Mouse (Mus musculus) stomach, embryonic 16.5 days (tissue): ENCODE measurements around the gene Adcy10. TPM values are rescaled to one million over a fixed set of nuclear protein-coding genes. Genes with fewer than 3 reads are reported as not detected.

Source experiments
- ATAC-seq: fragments of 200-750 bp; cut with Nextera tagmentation; 2 replicates; pipeline ENCODE4 v1.8.0; 2017; ENCODE audit warnings: moderate number of reproducible peaks, moderate TSS enrichment; ENCODE audit not compliant: insufficient read depth, low FRiP score
- H3K27ac ChIP-seq: fragments of 300-500 bp; sonication (generic); 2 replicates; pipeline ENCODE4 v1.5.1; 2014; ENCODE audit warnings: low read length
- H3K27me3 ChIP-seq: fragments of 300-500 bp; sonication (generic); 2 replicates; pipeline ENCODE4 v1.6.1; 2014; ENCODE audit warnings: low read length, control low read depth, mixed read lengths; ENCODE audit not compliant: control insufficient read depth, insufficient read depth
- H3K36me3 ChIP-seq: fragments of 300-500 bp; sonication (generic); 2 replicates; pipeline ENCODE4 v1.6.1; 2014; ENCODE audit warnings: low read length; ENCODE audit not compliant: control insufficient read depth, insufficient read depth
- H3K4me1 ChIP-seq: fragments of 300-500 bp; sonication (generic); 2 replicates; pipeline ENCODE4 v1.6.1; 2014; ENCODE audit warnings: low read length, control low read depth, mixed read lengths; ENCODE audit not compliant: control insufficient read depth, insufficient read depth
- H3K4me2 ChIP-seq: fragments of 300-500 bp; sonication (generic); 2 replicates; pipeline ENCODE4 v1.6.1; 2014; ENCODE audit warnings: low read depth, low read length, mixed read lengths
- H3K4me3 ChIP-seq: fragments of 300-500 bp; sonication (generic); replicated peaks from 2 replicates; pipeline ENCODE4 v1.5.1; 2014; ENCODE audit warnings: mild to moderate bottlenecking, low read length
- H3K9ac ChIP-seq: fragments of 300-500 bp; sonication (generic); 2 replicates; pipeline ENCODE4 v1.6.1; 2014; ENCODE audit warnings: low read length
- H3K9me3 ChIP-seq: fragments of 300-500 bp; sonication (generic); replicated peaks from 2 replicates; pipeline ENCODE4 v1.6.1; 2016; ENCODE audit warnings: low read length, control low read depth; ENCODE audit not compliant: control insufficient read depth
- WGBS: fragments of 180-500 bp; shearing (Covaris S2); extraction: QIAGEN DNeasy Blood & Tissue Kit; methylation state at CpG from one replicate; pipeline ENCODE4 v1.1.7; 2014; 5-methylcytosine and 5-hydroxymethylcytosine counted together
- polyA plus RNA-seq: library from polyadenylated mRNA; unstranded; fragments of >200 nt; fragmentation: Nextera tagmentation; extraction: Ambion mirVana; gene quantifications from 2 replicates; pipeline ENCODE4 v1.2.1, GENCODE M21; 2015

Gene Adcy10
- polyA plus RNA-seq, 1 experiment from 2014 or later: 0.04 TPM

- no peaks in the 10 kb centered on the region for H3K27me3 ChIP-seq
- peaks cover 11% of the 10 kb centered on the region for H3K4me1 ChIP-seq
- no peak overlapping the region for H3K9ac ChIP-seq
- no peak for ATAC-seq
- H3K4me2 ChIP-seq: no peak overlapping the region
- H3K4me3 ChIP-seq: no peak overlapping the region
- no peaks in the 10 kb centered on the region for H3K9me3 ChIP-seq
- WGBS: 91% methylated on average over 3 of the region's 3 CpGs
- H3K27ac ChIP-seq: no peak overlapping the region
- H3K36me3 ChIP-seq: peaks cover 23% of the 10 kb centered on the region
Observed at GRCm38 (mm10) chr1:165605108-165605507, 120.1 kb downstream of the Adcy10 start.

GRCm38 (mm10) chr1:165605774-165606173, 120.8 kb downstream of the Adcy10 start:
- no peak overlapping the region for H3K27ac ChIP-seq
- H3K27me3 ChIP-seq: no peaks in the 10 kb centered on the region
- no peak overlapping the region for H3K4me3 ChIP-seq
- no peak overlapping the region for H3K9ac ChIP-seq
- WGBS: 72% methylated on average over 6 of the region's 6 CpGs
- no peak for ATAC-seq
- H3K36me3 ChIP-seq: peaks cover 22% of the 10 kb centered on the region
- H3K9me3 ChIP-seq: no peaks in the 10 kb centered on the region
- H3K4me1 ChIP-seq: peaks cover 17% of the 10 kb centered on the region
- no peak overlapping the region for H3K4me2 ChIP-seq

- H3K36me3 ChIP-seq: peaks cover 14% of the 10 kb centered on the region
- H3K27ac ChIP-seq: no peak overlapping the region
- WGBS: 49% methylated on average over 4 of the region's 4 CpGs
- peaks cover 21% of the 10 kb centered on the region for H3K4me1 ChIP-seq
- ATAC-seq: no peak
- H3K9ac ChIP-seq: no peak overlapping the region
- H3K4me2 ChIP-seq: no peak overlapping the region
- H3K9me3 ChIP-seq: no peaks in the 10 kb centered on the region
- H3K4me3 ChIP-seq: no peak overlapping the region
- H3K27me3 ChIP-seq: no peaks in the 10 kb centered on the region
Observed at GRCm38 (mm10) chr1:165608904-165609303, 123.9 kb downstream of the Adcy10 start.

GRCm38 (mm10) chr1:165609495-165610320, 124.7 kb downstream of the Adcy10 start:
- no peak overlapping the region for H3K9ac ChIP-seq
- no peak; the same call in 1 of the 2 replicates for ATAC-seq
- H3K36me3 ChIP-seq: peaks cover 14% of the 10 kb centered on the region
- no peaks in the 10 kb centered on the region for H3K27me3 ChIP-seq
- no peak overlapping the region for H3K4me2 ChIP-seq
- H3K4me1 ChIP-seq: peaks cover 21% of the 10 kb centered on the region
- peak overlapping the region; percentile 53 for H3K27ac ChIP-seq
- no peaks in the 10 kb centered on the region for H3K9me3 ChIP-seq
- H3K4me3 ChIP-seq: no peak overlapping the region
- WGBS: 41% methylated on average over 7 of the region's 7 CpGs

GRCm38 (mm10) chr1:165610321-165610999, 125.5 kb downstream of the Adcy10 start:
- Histone ChIP-seq H3K36me3 (peaks cover 14% of the 10 kb centered on the region), H3K27me3 (no peaks in the 10 kb centered on the region), H3K4me2 (no peak overlapping the region), H3K9ac (no peak overlapping the region), H3K9me3 (peaks cover 5% of the 10 kb centered on the region), H3K4me1 (peaks cover 21% of the 10 kb centered on the region), H3K27ac (peak overlapping the region; percentile 15), H3K4me3 (no peak overlapping the region)
- 48% methylated on average over 9 of the region's 9 CpGs for WGBS
- no peak for ATAC-seq

- H3K4me2 ChIP-seq: no peak overlapping the region
- peaks cover 15% of the 10 kb centered on the region; the same call in 1 of the 2 replicates for H3K36me3 ChIP-seq
- H3K27me3 ChIP-seq: no peaks in the 10 kb centered on the region
- WGBS: 55% methylated on average over 5 of the region's 5 CpGs
- H3K27ac ChIP-seq: no peak overlapping the region
- peaks cover 9% of the 10 kb centered on the region for H3K9me3 ChIP-seq
- H3K9ac ChIP-seq: no peak overlapping the region
- ATAC-seq: no peak
- H3K4me1 ChIP-seq: peaks cover 32% of the 10 kb centered on the region
- H3K4me3 ChIP-seq: no peak overlapping the region
Observed at GRCm38 (mm10) chr1:165612714-165613113, 127.7 kb downstream of the Adcy10 start.

GRCm38 (mm10) chr1:165613926-165614325, 128.9 kb downstream of the Adcy10 start:
- Histone ChIP-seq H3K9me3 (peaks cover 9% of the 10 kb centered on the region), H3K27me3 (no peaks in the 10 kb centered on the region), H3K4me2 (no peak overlapping the region), H3K4me3 (no peak overlapping the region), H3K4me1 (peaks cover 39% of the 10 kb centered on the region), H3K9ac (no peak overlapping the region), H3K36me3 (peaks cover 15% of the 10 kb centered on the region; the same call in 1 of the 2 replicates), H3K27ac (no peak overlapping the region)
- no peak for ATAC-seq
- WGBS: 68% methylated on average over 4 of the region's 4 CpGs

GRCm38 (mm10) chr1:165614793-165615192, 129.8 kb downstream of the Adcy10 start:
- no peak overlapping the region for H3K4me2 ChIP-seq
- H3K9me3 ChIP-seq: peaks cover 9% of the 10 kb centered on the region
- WGBS: 88% methylated on average over 3 of the region's 3 CpGs
- H3K36me3 ChIP-seq: peaks cover 15% of the 10 kb centered on the region; the same call in 1 of the 2 replicates
- H3K4me3 ChIP-seq: no peak overlapping the region
- H3K27me3 ChIP-seq: no peaks in the 10 kb centered on the region
- H3K27ac ChIP-seq: no peak overlapping the region
- H3K4me1 ChIP-seq: peaks cover 31% of the 10 kb centered on the region
- no peak overlapping the region for H3K9ac ChIP-seq
- no peak for ATAC-seq

- Histone ChIP-seq H3K9ac (0 out of 2 replicates have a peak overlapping the region, but pooled peaks have one; percentile 1), H3K27me3 (no peaks in the 10 kb centered on the region), H3K4me1 (peaks cover 23% of the 10 kb centered on the region), H3K36me3 (peaks cover 15% of the 10 kb centered on the region; the same call in 1 of the 2 replicates), H3K4me3 (no peak overlapping the region), H3K9me3 (peaks cover 9% of the 10 kb centered on the region), H3K27ac (peak overlapping the region; percentile 80), H3K4me2 (peak overlapping the region; percentile 1; the same call in 1 of the 2 replicates)
- 14% methylated on average over 7 of the region's 7 CpGs for WGBS
- no peak for ATAC-seq
Observed at GRCm38 (mm10) chr1:165616652-165617051, 131.7 kb downstream of the Adcy10 start.
